Mouse (Mus musculus) testis, postnatal 14 days (tissue): ENCODE measurements around the gene Gm20388.
A peak's percentile ranks its signal among the peaks of the same experiment; 100 is the strongest.

Source experiments
- DNase-seq: peaks from one replicate; pipeline ENCODE4 v3.0.0; 2021; ENCODE audit warnings: low spot score

The Gm20388 gene

GRCm38 (mm10) chr8:121898401-121898931, 1987.8 kb downstream of the Gm20388 start:
- DNase-seq, result peak; percentile 58

- DNase-seq, result no peak
Observed at GRCm38 (mm10) chr8:121899180-121900044, 1988.8 kb downstream of the Gm20388 start.

- DNase-seq, result no peak
Observed at GRCm38 (mm10) chr8:121901498-121902236, 1991.0 kb downstream of the Gm20388 start.

GRCm38 (mm10) chr8:121903977-121904376, 1993.3 kb downstream of the Gm20388 start:
- no peak for DNase-seq

- no peak for DNase-seq
Observed at GRCm38 (mm10) chr8:121904999-121905398, 1994.4 kb downstream of the Gm20388 start.

- no peak for DNase-seq
Observed at GRCm38 (mm10) chr8:121905420-121905819, 1994.8 kb downstream of the Gm20388 start.

- no peak for DNase-seq
Observed at GRCm38 (mm10) chr8:121905864-121906263, 1995.2 kb downstream of the Gm20388 start.

- no peak for DNase-seq
Observed at GRCm38 (mm10) chr8:121906542-121907512, 1996.2 kb downstream of the Gm20388 start.

GRCm38 (mm10) chr8:121907587-121908248, 1997.1 kb downstream of the Gm20388 start, which contains the start of gene Slc7a5:
TSS of gene Slc7a5 (minus strand) at chr8:121907694.
- DNase-seq, result peak; percentile 95

- DNase-seq, result no peak
Observed at GRCm38 (mm10) chr8:121908378-121909147, 1997.9 kb downstream of the Gm20388 start.

- no peak for DNase-seq
Observed at GRCm38 (mm10) chr8:121909148-121909541, 1998.5 kb downstream of the Gm20388 start.

GRCm38 (mm10) chr8:121909663-121910062, 1999.0 kb downstream of the Gm20388 start:
- DNase-seq, result no peak

GRCm38 (mm10) chr8:121911400-121911799, 2000.8 kb downstream of the Gm20388 start:
- DNase-seq, result no peak

GRCm38 (mm10) chr8:121911987-121912386, 2001.3 kb downstream of the Gm20388 start:
- peak; percentile 70 for DNase-seq

- DNase-seq, result no peak
Observed at GRCm38 (mm10) chr8:121912831-121913230, 2002.2 kb downstream of the Gm20388 start.

- no peak for DNase-seq
Observed at GRCm38 (mm10) chr8:121913378-121913777, 2002.7 kb downstream of the Gm20388 start.

GRCm38 (mm10) chr8:121919158-121919557, 2008.5 kb downstream of the Gm20388 start:
- DNase-seq, result no peak

- DNase-seq, result no peak
Observed at GRCm38 (mm10) chr8:121919731-121920130, 2009.1 kb downstream of the Gm20388 start.

GRCm38 (mm10) chr8:121921582-121921981, 2010.9 kb downstream of the Gm20388 start:
- DNase-seq, result no peak

- DNase-seq, result peak; percentile 84
Observed at GRCm38 (mm10) chr8:121922101-121922500, 2011.5 kb downstream of the Gm20388 start.
